Mouse (Mus musculus) heart, postnatal 36 days (tissue): Measurements from ENCODE around the gene Eif4h. TPM values are rescaled to one million over a fixed set of nuclear protein-coding genes. Genes with fewer than 3 reads are reported as not detected.

Experiments used
- DNase-seq, 2 experiments: peaks; one replicate each; pipeline ENCODE4 v3.0.0; 2021 to 2022
- intact Hi-C: fragments of 180-260 bp; cut with DNase I; formaldehyde crosslinking; loops from one replicate; pipeline ENCODE4 v1.15.1; 2025
- total RNA-seq, 2 experiments: library from RNA; stranded (reverse); gene quantifications; 2 replicates each; pipeline ENCODE4 v1.2.3; 2021

The Eif4h gene
- total RNA-seq, 2 experiments from 2014 or later: 143 to 145 TPM

- DNase-seq: no peak
- intact Hi-C loops: no loop called here
Observed at GRCm38 (mm10) chr5:134613727-134614126, 25.6 kb downstream of the Eif4h start.

- intact Hi-C loops: no loop called here
- no peak for DNase-seq
Observed at GRCm38 (mm10) chr5:134611810-134612521, 27.3 kb downstream of the Eif4h start.

- no peak for DNase-seq
- intact Hi-C loops: no loop called here
Observed at GRCm38 (mm10) chr5:134609916-134610643, 29.2 kb downstream of the Eif4h start.

GRCm38 (mm10) chr5:134607121-134607520 is 32.2 kb downstream of the Eif4h start:
- DNase-seq: no peak
- intact Hi-C loops: no loop called here

GRCm38 (mm10) chr5:134606314-134606713 is 33.0 kb downstream of the Eif4h start:
- intact Hi-C loops: no loop called here
- no peak for DNase-seq

- no peak for DNase-seq
- intact Hi-C loops: no loop called here
Observed at GRCm38 (mm10) chr5:134604376-134604775, 34.9 kb downstream of the Eif4h start.

- intact Hi-C loops: no loop called here
- peak in 1 of 2 experiments; percentile 29 for DNase-seq
Observed at GRCm38 (mm10) chr5:134597711-134598110, 41.6 kb downstream of the Eif4h start.

GRCm38 (mm10) chr5:134593093-134593492 is 46.2 kb downstream of the Eif4h start:
- no peak for DNase-seq
- intact Hi-C loops: no loop called here

- intact Hi-C loops: no loop called here
- DNase-seq: peak; percentile 28 to 49
Observed at GRCm38 (mm10) chr5:134592026-134592581, 47.2 kb downstream of the Eif4h start.

GRCm38 (mm10) chr5:134589900-134590299 is 49.4 kb downstream of the Eif4h start:
- intact Hi-C loops: no loop called here
- DNase-seq: no peak

GRCm38 (mm10) chr5:134584798-134585197 is 54.5 kb downstream of the Eif4h start:
- DNase-seq: no peak
- intact Hi-C loops: loop anchor here (5.0 kb wide), 1 partner anchor 197 kb away; no protein-coding TSS in a partner anchor

GRCm38 (mm10) chr5:134583884-134584213 is 55.4 kb downstream of the Eif4h start:
- intact Hi-C loops: loop anchor here (2.0 to 5.0 kb wide), 2 partner anchors 89 to 197 kb away; no protein-coding TSS in a partner anchor
- DNase-seq: no peak

GRCm38 (mm10) chr5:134583006-134583883 is 56.0 kb downstream of the Eif4h start:
- intact Hi-C loops: loop anchor here (2.0 to 5.0 kb wide), 2 partner anchors 88 to 196 kb away; no protein-coding TSS in a partner anchor
- no peak for DNase-seq

- intact Hi-C loops: loop anchor here (1.0 to 5.0 kb wide), 3 partner anchors 74 to 195 kb away; no protein-coding TSS in a partner anchor
- peak; percentile 96 to 99 for DNase-seq
Observed at GRCm38 (mm10) chr5:134582221-134582907, 56.9 kb downstream of the Eif4h start.

- intact Hi-C loops: loop anchor here (2.0 to 5.0 kb wide), 2 partner anchors 80 to 194 kb away; no protein-coding TSS in a partner anchor
- DNase-seq: no peak
Observed at GRCm38 (mm10) chr5:134581146-134581545, 58.1 kb downstream of the Eif4h start, which contains the start of gene Rfc2. Rfc2 (plus strand) TSS chr5:134581366.

- intact Hi-C loops: no loop called here
- DNase-seq: no peak
Observed at GRCm38 (mm10) chr5:134579135-134579534, 60.2 kb downstream of the Eif4h start.

GRCm38 (mm10) chr5:134577534-134577933 is 61.8 kb downstream of the Eif4h start:
- DNase-seq: no peak
- intact Hi-C loops: no loop called here

- intact Hi-C loops: no loop called here
- no peak for DNase-seq
Observed at GRCm38 (mm10) chr5:134576517-134577220, 62.6 kb downstream of the Eif4h start.

GRCm38 (mm10) chr5:134575833-134576232 is 63.5 kb downstream of the Eif4h start:
- no peak for DNase-seq

More at GRCm38 (mm10) chr5:134575833-134576232, 63.5 kb downstream of the Eif4h start:
- intact Hi-C loops: no loop called here
